Mouse (Mus musculus): ENCODE measurements around the gene Apool. TPM values are rescaled to one million over a fixed set of nuclear protein-coding genes. Genes with fewer than 3 reads are reported as not detected.
"Not testable (repeated sequence)": the region's sequence is repeated elsewhere in the genome, so short reads cannot be mapped to it uniquely, and the experiment has no call there.

Gene Apool
- 1 to 10 TPM; 4.9 to 6.0 TPM for total RNA-seq (2021)
- long read RNA-seq, experiment 1, partial matches to known transcripts = 0 of 3 reads
- long read RNA-seq, experiment 1, other reads (novel, unspliced or antisense) = 0 of 3 reads
- long read RNA-seq, experiment 2, partial matches to known transcripts = 0 of 1 reads
- long read RNA-seq, experiment 2, other reads (novel, unspliced or antisense) = 0 of 1 reads

DNA sequence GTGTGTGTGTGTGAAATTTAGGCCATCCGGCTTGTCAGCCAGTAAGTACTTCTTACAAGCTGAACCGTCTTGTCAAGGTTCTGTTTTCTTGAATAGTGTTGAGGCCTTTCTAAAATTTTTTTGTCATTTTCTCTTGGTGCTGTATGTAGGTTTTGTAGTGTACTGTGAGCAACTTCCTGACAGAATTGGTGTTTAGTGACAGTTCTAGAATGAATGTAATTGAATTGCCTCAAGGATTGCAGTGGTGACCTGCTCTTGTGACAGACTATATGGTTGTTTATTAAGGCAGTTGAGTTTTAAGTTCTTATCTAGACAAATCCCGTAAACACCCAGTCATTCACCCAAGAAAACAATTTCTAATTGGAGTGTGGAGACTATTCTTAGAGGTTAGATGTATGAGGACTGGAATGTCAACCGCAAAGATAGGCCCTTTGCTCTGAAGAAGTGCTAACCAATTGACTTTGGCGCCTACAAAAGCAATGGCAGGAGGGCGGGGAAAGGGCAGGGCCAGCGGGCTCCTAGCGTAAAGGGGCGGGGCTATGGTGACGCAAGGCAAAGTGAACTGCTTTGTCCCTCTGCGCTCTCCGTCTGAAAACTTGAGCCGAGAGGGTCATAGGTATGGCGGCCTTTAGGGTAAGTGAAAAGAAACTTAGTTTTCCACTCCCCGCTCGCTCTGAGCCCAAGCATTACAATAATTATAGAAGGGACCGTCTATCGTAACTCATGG, at the start of gene Apool:
Apool (plus strand) TSS at position 531 of the 727 bp plus-strand sequence.
- peak; percentile 73 to 83 for DNase-seq (ENCODE audit: extremely low spot score in 1 of 2, low spot score in 2 of 2)
- Histone ChIP-seq H3K4me3 (peak within 1 kb of the TSS; percentile 59), H3K27ac (peak within 1 kb of the TSS; percentile 7; the same call in 1 of the 2 replicates)
- TF ChIP-seq CTCF (IDR thresholded peaks at IDR 0.05) = no peak
- intact Hi-C loops (cut with DNase I) = no loop called here

DNA sequence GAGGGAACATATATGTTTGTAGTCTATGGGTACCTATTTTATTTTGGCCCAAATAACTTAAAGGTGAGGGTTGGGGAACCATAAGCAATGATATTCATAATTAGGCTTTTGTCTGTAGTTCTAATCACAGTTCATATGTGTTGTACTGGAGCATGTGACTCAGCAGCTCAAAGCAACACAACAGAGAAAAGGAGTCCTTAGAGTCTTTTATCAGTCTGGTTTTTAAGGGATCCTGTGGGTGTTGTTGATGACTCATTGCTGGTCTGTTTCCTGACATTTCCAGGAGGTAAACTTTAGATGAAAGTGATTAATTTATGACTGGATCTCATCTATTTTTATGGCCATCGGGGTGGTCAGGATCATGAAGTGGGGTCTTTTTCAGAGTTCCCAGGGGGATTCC, 37.6 kb upstream of the Apool start:
- Histone ChIP-seq H3K4me3 (no peak overlapping the region), H3K27ac (no peak overlapping the region)
- DNase-seq (ENCODE audit: extremely low spot score in 1 of 2, low spot score in 2 of 2) = no peak
- TF ChIP-seq CTCF (IDR thresholded peaks at IDR 0.05) = no peak
- intact Hi-C loops (cut with DNase I) = no loop called here

DNA sequence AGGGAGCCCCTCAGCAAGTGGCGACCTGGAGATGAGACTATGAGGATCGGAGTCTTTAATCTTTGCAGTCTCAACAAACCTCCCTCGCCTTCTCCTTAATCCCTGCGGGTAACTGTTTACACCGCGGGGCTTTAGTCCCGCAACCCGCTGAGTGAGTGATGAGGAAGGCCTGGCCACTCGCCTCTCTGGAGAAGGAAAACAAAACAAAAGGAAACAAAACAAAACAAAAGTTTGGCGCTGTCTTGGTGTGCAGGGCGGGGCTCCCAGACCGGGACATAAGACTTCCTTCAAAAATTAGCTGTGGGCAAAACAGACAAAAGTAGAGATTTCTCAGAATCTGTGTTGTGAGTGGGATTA, 375 bp downstream of the Apool start:
- Histone ChIP-seq H3K4me3 (peak overlapping the region; percentile 59), H3K27ac (peak overlapping the region; percentile 7; the same call in 1 of the 2 replicates)
- DNase-seq (ENCODE audit: extremely low spot score in 1 of 2, low spot score in 2 of 2) = no peak
- intact Hi-C loops (cut with DNase I) = no loop called here
- no peak for TF ChIP-seq CTCF (IDR thresholded peaks at IDR 0.05)

DNA sequence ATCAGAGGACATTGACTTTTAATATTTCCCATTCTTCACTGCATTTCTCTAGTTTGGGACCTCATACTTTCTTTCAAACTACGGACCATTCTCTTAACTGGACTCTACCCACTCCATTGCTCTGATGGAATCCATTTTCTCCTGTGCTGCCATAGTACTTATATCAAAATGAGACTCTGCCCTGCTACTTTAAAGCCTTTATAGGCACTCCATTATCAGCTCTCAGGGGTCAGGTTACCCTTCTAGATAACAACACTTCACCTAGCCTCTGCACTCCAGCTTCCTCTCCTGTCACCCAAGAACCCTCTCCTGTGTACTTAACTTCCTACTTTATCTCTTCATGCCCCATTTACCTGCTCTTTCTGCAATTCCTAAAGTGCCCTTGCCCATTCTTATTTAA, 960 bp downstream of the Apool start:
- no peak for DNase-seq (ENCODE audit: extremely low spot score in 1 of 2, low spot score in 2 of 2)
- intact Hi-C loops (cut with DNase I) = no loop called here
- Histone ChIP-seq H3K4me3 (peak overlapping the region; percentile 59), H3K27ac (no peak overlapping the region)
- TF ChIP-seq CTCF (IDR thresholded peaks at IDR 0.05) = no peak

DNA sequence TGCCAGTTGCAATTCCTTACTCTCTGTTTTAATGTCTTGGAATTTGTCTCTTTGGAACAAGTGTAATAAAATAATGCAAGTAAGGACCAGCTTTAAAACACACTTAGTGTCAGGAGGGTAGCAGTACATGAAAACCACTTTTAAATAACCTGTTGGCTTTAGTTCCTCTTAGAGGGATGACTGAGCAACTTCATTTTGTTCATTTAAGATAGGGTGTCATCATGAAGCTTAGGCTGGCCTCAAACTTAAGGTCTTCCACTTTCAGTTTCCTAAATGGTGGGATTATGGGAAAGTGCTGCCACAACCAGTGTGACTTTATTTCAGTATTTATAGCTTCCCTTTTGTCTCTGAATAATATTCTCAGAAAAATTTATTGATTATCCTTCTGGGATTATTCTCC, 9.1 kb downstream of the Apool start:
- Histone ChIP-seq H3K4me3 (no peak overlapping the region), H3K27ac (no peak overlapping the region)
- intact Hi-C loops (cut with DNase I) = no loop called here
- TF ChIP-seq CTCF (IDR thresholded peaks at IDR 0.05) = no peak
- DNase-seq (ENCODE audit: extremely low spot score in 1 of 2, low spot score in 2 of 2) = no peak

DNA sequence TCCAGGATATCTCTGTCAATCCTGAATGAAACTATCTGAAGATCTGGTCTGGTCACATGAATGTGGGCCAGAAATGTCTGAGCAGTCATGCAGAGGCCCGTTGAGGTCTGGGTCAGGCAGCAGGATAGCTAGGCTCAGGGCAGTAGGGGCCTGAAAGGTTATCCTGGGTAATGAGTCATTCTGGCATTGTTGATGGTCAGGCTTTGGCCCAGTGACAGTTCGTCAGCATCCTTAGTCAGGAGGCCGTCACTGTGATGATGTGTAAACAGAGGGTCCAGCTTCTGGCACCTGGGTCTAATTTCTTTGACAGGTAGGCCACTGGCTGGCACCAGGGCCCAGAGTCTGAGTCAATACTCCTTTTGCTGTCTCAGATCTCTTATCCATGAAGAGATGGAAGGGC, 28.4 kb downstream of the Apool start:
- intact Hi-C loops (cut with DNase I) = no loop called here
- H3K27ac ChIP-seq = no peak overlapping the region
- DNase-seq (ENCODE audit: extremely low spot score in 1 of 2, low spot score in 2 of 2) = no peak
- no peak overlapping the region for H3K4me3 ChIP-seq
- TF ChIP-seq CTCF (IDR thresholded peaks at IDR 0.05) = no peak

DNA sequence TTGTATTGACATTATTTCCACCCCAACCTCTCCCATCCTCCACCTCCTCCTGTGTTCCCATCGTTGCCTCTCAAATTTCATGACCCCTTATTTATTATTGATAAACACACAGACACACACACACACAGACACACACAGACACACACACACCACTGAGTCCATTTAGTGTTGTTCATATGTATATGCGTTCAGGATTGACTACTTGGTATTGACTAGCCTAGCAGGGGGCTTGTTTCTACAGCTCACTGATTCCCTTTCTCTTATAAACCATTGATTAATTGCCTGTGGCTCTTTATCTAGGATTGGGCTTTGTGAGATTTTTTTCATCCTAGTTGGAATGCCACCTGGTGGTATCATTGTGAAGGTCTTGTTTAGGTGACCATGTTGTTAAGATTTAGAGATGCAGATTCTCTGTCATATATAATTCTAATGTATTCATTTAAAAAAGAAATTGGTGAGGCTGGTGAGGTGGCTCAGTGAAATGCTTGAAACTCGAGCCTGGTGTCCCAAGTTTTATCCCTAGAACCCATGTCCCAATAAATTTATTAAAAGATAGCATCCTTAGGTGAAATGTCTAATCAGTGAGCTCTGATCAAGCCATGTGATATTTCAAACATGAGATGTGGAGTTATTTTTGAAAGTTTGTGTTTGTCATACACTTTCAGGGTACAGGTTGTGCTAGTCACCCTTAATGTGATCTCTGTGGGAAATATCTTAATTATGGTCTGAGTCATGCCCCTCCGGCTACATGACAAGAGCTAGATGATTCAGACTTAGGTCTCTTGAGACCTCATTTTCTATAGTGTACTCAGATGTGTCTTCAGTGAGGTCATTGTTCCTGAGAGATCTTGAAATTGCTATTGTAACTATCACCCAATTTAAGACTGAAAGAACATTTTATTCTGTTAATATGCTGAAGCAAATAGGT, 36.6 kb downstream of the Apool start:
- intact Hi-C loops (cut with DNase I) = loop anchor here (5.0 to 10.0 kb wide), 2 partner anchors 433 to 1150 kb away; no protein-coding TSS in a partner anchor
- H3K4me3 ChIP-seq = no peak overlapping the region
- TF ChIP-seq CTCF (IDR thresholded peaks at IDR 0.05) = peak; percentile 32
- H3K27ac ChIP-seq = no peak overlapping the region
- DNase-seq (ENCODE audit: extremely low spot score in 1 of 2, low spot score in 2 of 2) = no peak

DNA sequence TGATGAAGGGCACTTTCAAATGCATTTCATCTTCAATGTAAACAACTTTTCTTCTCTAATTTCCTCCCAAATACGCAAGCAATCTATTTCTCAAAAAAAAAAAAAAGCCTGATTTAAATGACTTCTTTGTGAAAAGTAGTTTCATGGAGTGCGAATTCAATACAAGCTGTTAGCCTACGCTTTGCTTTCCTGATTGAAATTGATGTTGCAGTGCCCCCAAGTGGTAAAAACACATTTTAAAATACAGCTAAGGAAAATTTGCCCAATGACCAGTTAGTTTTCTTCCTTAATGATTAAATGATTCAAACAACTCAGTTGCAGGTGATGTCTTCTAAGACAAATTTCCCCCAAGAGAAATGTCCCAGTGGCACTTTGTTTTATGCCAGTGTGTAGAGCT, 37.3 kb downstream of the Apool start:
- Histone ChIP-seq H3K4me3 (no peak overlapping the region), H3K27ac (no peak overlapping the region)
- peak in 1 of 2 experiments; percentile 9 for DNase-seq (ENCODE audit: extremely low spot score in 1 of 2, low spot score in 2 of 2)
- peak; percentile 62 for TF ChIP-seq CTCF (IDR thresholded peaks at IDR 0.05)
- intact Hi-C loops (cut with DNase I) = loop anchor here (5.0 to 10.0 kb wide), 2 partner anchors 434 to 1151 kb away; no protein-coding TSS in a partner anchor

DNA sequence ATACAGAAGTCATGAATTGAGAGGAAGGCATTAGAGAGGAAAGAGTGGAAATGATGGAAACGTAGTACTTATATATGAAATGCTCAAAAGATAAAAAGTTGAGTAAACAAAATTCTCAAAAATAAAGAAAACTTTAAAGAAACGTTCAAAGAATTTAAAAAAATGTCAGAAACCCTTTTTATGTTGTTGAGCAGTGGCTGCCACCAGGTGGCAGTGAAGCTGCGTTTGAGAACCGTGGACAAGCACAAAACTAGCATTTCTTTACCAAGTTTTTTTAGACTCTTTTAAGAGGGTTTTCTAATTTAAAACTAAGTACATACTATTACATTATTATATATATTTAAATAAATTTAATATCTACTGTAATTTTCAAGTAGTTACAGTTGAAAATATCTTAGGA, 57.3 kb downstream of the Apool start:
- no peak for DNase-seq (ENCODE audit: extremely low spot score in 1 of 2, low spot score in 2 of 2)
- Histone ChIP-seq H3K27ac (no peak overlapping the region), H3K4me3 (no peak overlapping the region)
- intact Hi-C loops (cut with DNase I) = loop anchor here (5.0 kb wide), 1 partner anchor 534 kb away; no protein-coding TSS in a partner anchor
- TF ChIP-seq CTCF (IDR thresholded peaks at IDR 0.05) = peak; percentile 67

DNA sequence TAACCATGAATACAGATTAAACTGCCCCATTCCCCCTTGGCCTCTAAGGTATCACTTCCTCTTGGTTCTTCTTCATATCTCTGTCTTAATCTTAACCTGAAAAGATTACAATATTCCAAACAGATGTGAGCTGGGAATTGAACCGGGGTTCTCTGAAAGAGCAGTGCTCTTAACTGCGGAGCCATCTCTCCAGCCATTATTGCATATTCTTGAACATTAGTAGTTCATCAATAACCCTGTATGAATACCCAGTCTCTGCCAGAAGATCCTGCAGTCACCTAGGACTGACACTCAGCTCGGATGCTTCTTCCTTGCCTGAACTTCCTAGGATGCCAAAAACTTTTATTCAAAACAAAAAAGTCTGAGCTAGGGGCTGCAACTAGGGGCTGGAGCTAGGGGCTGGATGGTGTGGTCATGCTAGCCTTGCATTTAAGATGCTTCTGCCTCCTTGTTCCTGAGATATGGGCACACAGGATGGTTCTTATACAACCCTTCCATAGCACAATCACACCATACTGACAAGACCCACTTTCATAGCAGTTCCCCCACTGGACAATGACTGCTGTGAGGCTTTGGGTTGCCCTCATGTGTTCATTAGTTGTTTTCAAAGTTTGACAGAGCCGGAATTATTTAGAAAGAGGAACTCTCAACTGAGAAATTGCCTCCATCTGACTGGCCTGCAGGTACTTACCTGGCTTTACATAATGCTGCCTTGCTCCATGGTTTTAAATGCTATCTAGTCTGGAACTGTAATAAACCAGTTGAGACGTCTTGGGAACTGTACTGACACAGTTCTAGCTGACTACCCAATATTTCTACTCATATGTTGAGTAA, 59.7 kb downstream of the Apool start:
- H3K27ac ChIP-seq; H3K4me3 ChIP-seq; intact Hi-C loops (cut with DNase I): not testable (repeated sequence)
- peak; percentile 17 to 39 for DNase-seq (ENCODE audit: extremely low spot score in 1 of 2, low spot score in 2 of 2)

DNA sequence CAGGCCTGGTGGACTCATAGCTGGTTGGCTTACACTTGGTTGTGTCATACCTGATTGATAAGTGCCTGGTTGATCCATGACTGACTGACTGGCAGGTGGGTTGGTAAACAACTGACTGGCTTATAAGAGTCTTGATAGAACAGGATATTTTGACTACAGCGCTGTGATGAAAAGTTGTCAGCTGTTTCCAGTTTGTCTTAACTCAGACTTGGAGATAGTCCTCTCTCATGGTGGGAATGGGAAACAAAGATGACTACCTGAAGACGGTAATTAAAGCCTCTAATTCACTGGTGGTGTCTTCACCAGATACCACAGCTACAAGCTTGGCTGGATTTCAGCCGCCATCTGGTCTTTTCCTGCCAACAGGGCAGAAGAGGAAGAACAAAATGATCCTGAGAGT, 95.5 kb downstream of the Apool start, which contains the start of gene Satl1:
Satl1 (minus strand) TSS at position 101 of the 400 bp plus-strand sequence.
- Histone ChIP-seq H3K27ac (no peak within 1 kb of the TSS), H3K4me3 (no peak within 1 kb of the TSS)
- no peak for DNase-seq (ENCODE audit: extremely low spot score in 1 of 2, low spot score in 2 of 2)
- intact Hi-C loops (cut with DNase I) = no loop called here
- TF ChIP-seq CTCF (IDR thresholded peaks at IDR 0.05) = no peak

Measured in left cerebral cortex, adult 2 months (tissue).